Mouse (Mus musculus) cortical plate, adult 2 months (tissue): ENCODE data around the gene Hhat.

Experiments
- CTCF ChIP-seq: fragments of 200-500 bp; IDR thresholded peaks from 2 replicates; pipeline ENCODE4 v1.5.1; 2011; ENCODE audit warnings: mild to moderate bottlenecking, control low read depth, low read length; ENCODE audit not compliant: insufficient read depth; ENCODE audit errors: extremely low read depth
- POLR2A ChIP-seq: fragments of 200-500 bp; IDR thresholded peaks from 2 replicates; pipeline ENCODE4 v1.6.1; 2011; ENCODE audit warnings: mild to moderate bottlenecking, low read length, control low read depth; ENCODE audit not compliant: insufficient read depth; ENCODE audit errors: extremely low read depth

- TF ChIP-seq CTCF: no peak
- TF ChIP-seq POLR2A: no peak
Observed at GRCm38 (mm10) chr1:192473134-192473533, 297.9 kb downstream of the Hhat start.
